Comparison of ENCODE assay signal across 8 mouse cellular contexts in genomic region chr9:105131253-105132001, GRCm38 (mm10). TPM values are rescaled to one million over a fixed set of nuclear protein-coding genes. Genes with fewer than 3 reads are reported as not detected.
DNase-seq lines count a peak whose midpoint lies in the region; ATAC-seq lines count a peak whose summit lies in the region.

Nudt16 (minus strand) TSS chr9:105131824.

- H3K27ac ChIP-seq in heart, embryonic 10.5 days, result peak within 1 kb of the TSS; percentile 92
- H3K27ac ChIP-seq in kidney, embryonic 15.5 days, result peak within 1 kb of the TSS; percentile 83

- peaks cover 9% of the 10 kb centered on the region; the same call in 1 of the 2 replicates for H3K4me1 ChIP-seq in heart, embryonic 10.5 days
- peaks cover 12% of the 10 kb centered on the region for H3K4me1 ChIP-seq in kidney, embryonic 15.5 days

- 0 out of 2 replicates have a peak, but pooled peaks cover 9% of the 10 kb centered on the region for H3K27me3 ChIP-seq in heart, embryonic 10.5 days (ENCODE audit: insufficient read depth, poor library complexity, severe bottlenecking)
- no peaks in the 10 kb centered on the region for H3K27me3 ChIP-seq in kidney, embryonic 15.5 days

- H3K4me2 ChIP-seq in kidney, embryonic 15.5 days, result peak within 1 kb of the TSS; percentile 83

- peak within 1 kb of the TSS; percentile 80 for H3K4me3 ChIP-seq in heart, embryonic 10.5 days
- peak within 1 kb of the TSS; percentile 69 for H3K4me3 ChIP-seq in kidney, embryonic 15.5 days (replicated peaks)

- under 1% methylated on average over 60 of the region's 60 CpGs for WGBS in heart, embryonic 10.5 days
- under 1% methylated on average over 59 of the region's 60 CpGs for WGBS in kidney, embryonic 15.5 days

- H3K9ac ChIP-seq in kidney, embryonic 15.5 days, result peak within 1 kb of the TSS; percentile 61

- peak; percentile 99 for ATAC-seq in erythroblast, adult 5-6 weeks (replicated peaks; ENCODE audit: low FRiP score, poor library complexity, severe bottlenecking)
- ATAC-seq in kidney, embryonic 15.5 days (replicated peaks; ENCODE audit: low FRiP score), result peak; percentile 99
- peak; percentile 95 for ATAC-seq in monocyte, adult 5-6 weeks (replicated peaks; ENCODE audit: insufficient number of reproducible peaks, low FRiP score, low TSS enrichment, poor library complexity, severe bottlenecking)

- no peaks in the 10 kb centered on the region for H3K9me3 ChIP-seq in heart, embryonic 10.5 days
- H3K9me3 ChIP-seq in kidney, embryonic 15.5 days (replicated peaks), result no peaks in the 10 kb centered on the region

- H3K36me3 ChIP-seq in heart, embryonic 10.5 days, result no peaks in the 10 kb centered on the region
- no peaks in the 10 kb centered on the region for H3K36me3 ChIP-seq in kidney, embryonic 15.5 days

- peak; percentile 89 for DNase-seq in B cell, adult 2 months
- DNase-seq in brain, adult 2 months (ENCODE audit: low read depth, low spot score), result peak; percentile 98
- DNase-seq in heart, embryonic 10.5 days (ENCODE audit: low spot score), result peak; percentile 95
- DNase-seq in liver, result peak; percentile 92
- peak; percentile 86 to 91 for DNase-seq in spleen, postnatal 4 days (ENCODE audit: low spot score in 2 of 2)

RNA-seq across cellular contexts. Expression of gene Nudt16, which starts in this region (rescaled TPM):
- 1.9 and 12.7 TPM in 2 replicates for total RNA-seq in erythroblast, adult 5-6 weeks (2015; ENCODE audit: low replicate concordance)
- 0.51 and 1.3 TPM in 2 replicates for total RNA-seq in erythroblast, adult 5-6 weeks (2017; ENCODE audit: low replicate concordance)
- 9.2 and 10.2 TPM in 2 replicates for polyA plus RNA-seq in heart, embryonic 10.5 days (2016; fragmentation: Nextera tagmentation; extraction: Ambion mirVana)
- 11.4 and 12.0 TPM in 2 replicates for polyA plus RNA-seq in kidney, embryonic 15.5 days (2015; fragmentation: Nextera tagmentation; extraction: Ambion mirVana)
- 15.0 to 20.6 TPM (median 16.9 TPM) in 3 replicates for total RNA-seq in monocyte, adult 5-6 weeks (2017)

Comparison
In these comparisons a context has a peak if more than half of its experiments do, and no peak if none do; other contexts are left out.
1. Peak in every context shown above with its lines: DNase-seq, ATAC-seq, H3K4me3 ChIP-seq and H3K27ac ChIP-seq.